Mouse (Mus musculus): ENCODE results near the gene Ankrd50. TPM values are rescaled to one million over a fixed set of nuclear protein-coding genes. Genes with fewer than 3 reads are reported as not detected.
A peak's percentile ranks its signal among the peaks of the same experiment; 100 is the strongest.

Gene Ankrd50
- polyA plus RNA-seq, 1 experiment from 2014 or later = 15.2 TPM

- no peak for ATAC-seq
- no peak overlapping the region for H3K4me2 ChIP-seq (replicated peaks)
- H3K36me3 ChIP-seq = no peaks in the 10 kb centered on the region
- no peaks in the 10 kb centered on the region for H3K4me1 ChIP-seq (replicated peaks)
- H3K9ac ChIP-seq = no peak overlapping the region
- 70% methylated on average over 5 of the region's 5 CpGs for WGBS
- H3K4me3 ChIP-seq (replicated peaks) = no peak overlapping the region
- H3K27ac ChIP-seq = no peak overlapping the region
- no peaks in the 10 kb centered on the region for H3K9me3 ChIP-seq
- no peaks in the 10 kb centered on the region for H3K27me3 ChIP-seq (replicated peaks)
These were observed 53.2 kb downstream of the Ankrd50 start for GRCm38 (mm10) chr3:38431461-38431860.

GRCm38 (mm10) chr3:38431042-38431441, 53.6 kb downstream of the Ankrd50 start:
- Histone ChIP-seq H3K4me3 (replicated peaks) (no peak overlapping the region), H3K9me3 (no peaks in the 10 kb centered on the region), H3K27ac (no peak overlapping the region), H3K27me3 (replicated peaks) (no peaks in the 10 kb centered on the region), H3K4me1 (replicated peaks) (no peaks in the 10 kb centered on the region), H3K9ac (no peak overlapping the region), H3K36me3 (no peaks in the 10 kb centered on the region), H3K4me2 (replicated peaks) (no peak overlapping the region)
- ATAC-seq = no peak
- 83% methylated on average over 6 of the region's 6 CpGs for WGBS

GRCm38 (mm10) chr3:38427200-38427599, 57.4 kb downstream of the Ankrd50 start:
- Histone ChIP-seq H3K9ac (no peak overlapping the region), H3K4me1 (replicated peaks) (no peaks in the 10 kb centered on the region), H3K27ac (no peak overlapping the region), H3K9me3 (no peaks in the 10 kb centered on the region), H3K36me3 (no peaks in the 10 kb centered on the region), H3K27me3 (replicated peaks) (no peaks in the 10 kb centered on the region), H3K4me2 (replicated peaks) (no peak overlapping the region), H3K4me3 (replicated peaks) (no peak overlapping the region)
- 67% methylated on average over 1 of the region's 1 CpGs for WGBS
- no peak for ATAC-seq

GRCm38 (mm10) chr3:38423966-38424365, 60.7 kb downstream of the Ankrd50 start:
- no peak overlapping the region for H3K4me3 ChIP-seq (replicated peaks)
- no peak overlapping the region for H3K4me2 ChIP-seq (replicated peaks)
- no peak for ATAC-seq
- WGBS = 55% methylated on average over 4 of the region's 4 CpGs
- no peaks in the 10 kb centered on the region for H3K4me1 ChIP-seq (replicated peaks)
- no peak overlapping the region for H3K9ac ChIP-seq
- H3K9me3 ChIP-seq = no peaks in the 10 kb centered on the region
- no peak overlapping the region for H3K27ac ChIP-seq
- no peaks in the 10 kb centered on the region for H3K36me3 ChIP-seq
- H3K27me3 ChIP-seq (replicated peaks) = no peaks in the 10 kb centered on the region

GRCm38 (mm10) chr3:38419896-38420295, 64.7 kb downstream of the Ankrd50 start:
- no peak for ATAC-seq
- no peaks in the 10 kb centered on the region for H3K27me3 ChIP-seq (replicated peaks)
- no peak overlapping the region for H3K27ac ChIP-seq
- no peak overlapping the region for H3K4me2 ChIP-seq (replicated peaks)
- 82% methylated on average over 3 of the region's 3 CpGs for WGBS
- no peaks in the 10 kb centered on the region for H3K4me1 ChIP-seq (replicated peaks)
- no peaks in the 10 kb centered on the region for H3K36me3 ChIP-seq
- no peak overlapping the region for H3K4me3 ChIP-seq (replicated peaks)
- H3K9me3 ChIP-seq = no peaks in the 10 kb centered on the region
- no peak overlapping the region for H3K9ac ChIP-seq

- Histone ChIP-seq H3K27ac (no peak overlapping the region), H3K9me3 (no peaks in the 10 kb centered on the region), H3K4me3 (replicated peaks) (no peak overlapping the region), H3K4me1 (replicated peaks) (no peaks in the 10 kb centered on the region), H3K9ac (no peak overlapping the region), H3K27me3 (replicated peaks) (no peaks in the 10 kb centered on the region), H3K4me2 (replicated peaks) (no peak overlapping the region), H3K36me3 (no peaks in the 10 kb centered on the region)
- peak; percentile 56; the same call in 1 of the 2 replicates for ATAC-seq
- 62% methylated on average over 3 of the region's 3 CpGs for WGBS
These were observed 69.2 kb downstream of the Ankrd50 start for GRCm38 (mm10) chr3:38415292-38415930.
